Mouse (Mus musculus) neutrophil, adult 5-6 weeks (primary cell): ENCODE measurements at regions not wholly inside any gene's neighbourhood (a gene's known extent, or its start where the extent isn't known, plus 50 kb on each side); places are given as distances from the start of the nearest gene placed in this dataset.

Experiments
- ATAC-seq: fragments of 151-379, 151-347 bp; 2 replicates; pipeline ENCODE4 v1.8.0; 2017; ENCODE audit warnings: mild to moderate bottlenecking, moderate TSS enrichment; ENCODE audit not compliant: insufficient number of reproducible peaks, poor library complexity, low FRiP score, severe bottlenecking; ENCODE audit errors: extremely low read depth

GRCm38 (mm10) chr13:51004827-51005226 lies 95.9 kb upstream of the Spin1 start:
- no peak for ATAC-seq

GRCm38 (mm10) chr13:51010736-51011135 lies 89.9 kb upstream of the Spin1 start:
- no peak for ATAC-seq

GRCm38 (mm10) chr13:51016209-51016608 lies 84.5 kb upstream of the Spin1 start:
- no peak for ATAC-seq

- no peak for ATAC-seq
Observed at GRCm38 (mm10) chr13:51016956-51017703, 83.5 kb upstream of the Spin1 start.

- no peak for ATAC-seq
Observed at GRCm38 (mm10) chr13:51017727-51018321, 82.9 kb upstream of the Spin1 start.

GRCm38 (mm10) chr13:51018366-51018765 lies 82.3 kb upstream of the Spin1 start:
- no peak for ATAC-seq

GRCm38 (mm10) chr13:51022401-51023250 lies 78.1 kb upstream of the Spin1 start:
- ATAC-seq: no peak

- ATAC-seq: no peak
Observed at GRCm38 (mm10) chr13:51023271-51023670, 77.4 kb upstream of the Spin1 start.

- ATAC-seq: no peak
Observed at GRCm38 (mm10) chr13:51026311-51026918, 74.3 kb upstream of the Spin1 start.

GRCm38 (mm10) chr13:51037850-51038450 lies 62.7 kb upstream of the Spin1 start:
- ATAC-seq: no peak

- ATAC-seq: no peak
Observed at GRCm38 (mm10) chr13:51038955-51039354, 61.7 kb upstream of the Spin1 start.

GRCm38 (mm10) chr13:51041121-51041520 lies 59.6 kb upstream of the Spin1 start:
- ATAC-seq: no peak

GRCm38 (mm10) chr13:51042881-51043402 lies 57.7 kb upstream of the Spin1 start:
- no peak for ATAC-seq
